Mouse (Mus musculus) lung, postnatal 36 days (tissue): ENCODE data around the gene Tmprss2.
A peak's percentile ranks its signal among the peaks of the same experiment; 100 is the strongest.

Experiments
- DNase-seq: peaks from one replicate; pipeline ENCODE4 v3.0.0; 2022; ENCODE audit warnings: mixed read lengths

Gene Tmprss2

GRCm38 (mm10) chr16:97610939-97611338 is at the start of gene Tmprss2:
TSS of gene Tmprss2 (minus strand) at chr16:97611195.
- DNase-seq, result peak; percentile 87

- no peak for DNase-seq
These were observed 48.2 kb upstream of the Tmprss2 start for GRCm38 (mm10) chr16:97659225-97659658.

DNA sequence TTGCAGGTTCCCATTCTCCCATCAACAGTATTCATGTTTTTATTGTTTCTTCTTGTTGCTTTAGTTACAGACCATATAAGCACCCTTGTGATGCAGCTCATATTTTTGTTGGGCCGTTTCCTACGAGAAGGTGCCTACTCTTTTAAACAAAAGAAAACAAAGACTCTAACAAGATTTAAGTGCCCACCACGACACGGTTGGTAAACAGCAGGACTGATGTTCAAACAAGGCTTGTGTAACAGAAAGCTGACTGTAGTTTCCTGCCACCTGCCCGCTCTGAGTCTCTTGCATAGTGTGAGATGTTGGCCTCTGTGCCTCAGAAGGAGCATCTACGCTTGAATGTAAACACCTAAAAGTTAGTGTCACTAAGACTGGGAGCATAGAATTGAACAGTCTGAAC is 47.5 kb upstream of the Tmprss2 start:
- peak; percentile 72 for DNase-seq

GRCm38 (mm10) chr16:97655800-97656199 is 44.8 kb upstream of the Tmprss2 start:
- DNase-seq, result peak; percentile 65

DNA sequence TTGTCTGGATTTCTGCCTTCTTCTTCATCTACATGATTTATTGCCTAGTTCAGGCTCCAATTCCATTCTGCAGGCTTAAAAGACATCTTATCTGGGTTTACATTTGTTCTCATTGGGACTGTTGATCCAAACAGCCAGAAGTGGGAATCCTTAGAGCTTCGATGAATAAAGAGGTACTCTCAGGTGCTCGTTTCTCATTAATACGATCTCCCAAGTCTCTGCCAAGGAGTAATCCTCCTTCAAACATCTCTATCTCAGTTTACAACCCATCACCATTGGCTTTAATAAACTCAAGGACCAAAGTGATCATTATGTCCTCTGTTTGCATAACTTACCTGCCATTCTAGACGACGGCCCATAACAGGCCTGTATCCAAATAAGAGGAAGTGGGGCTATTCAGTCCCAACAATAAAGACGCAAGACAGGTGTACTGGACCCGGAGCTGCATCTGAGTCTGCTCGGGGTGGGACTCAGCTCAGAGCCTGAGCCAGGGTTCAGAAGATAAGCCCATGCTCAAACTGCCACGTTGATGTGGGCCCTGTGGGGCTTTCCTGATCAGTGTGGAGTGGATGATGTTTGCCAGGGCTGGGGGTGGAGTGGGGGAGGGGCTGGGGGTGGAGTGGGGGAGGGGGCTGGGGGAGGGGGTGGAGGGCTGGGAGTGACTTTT is 38.7 kb upstream of the Tmprss2 start:
- DNase-seq, result no peak

- DNase-seq, result no peak
These were observed 33.7 kb upstream of the Tmprss2 start for GRCm38 (mm10) chr16:97644681-97645080.

DNA sequence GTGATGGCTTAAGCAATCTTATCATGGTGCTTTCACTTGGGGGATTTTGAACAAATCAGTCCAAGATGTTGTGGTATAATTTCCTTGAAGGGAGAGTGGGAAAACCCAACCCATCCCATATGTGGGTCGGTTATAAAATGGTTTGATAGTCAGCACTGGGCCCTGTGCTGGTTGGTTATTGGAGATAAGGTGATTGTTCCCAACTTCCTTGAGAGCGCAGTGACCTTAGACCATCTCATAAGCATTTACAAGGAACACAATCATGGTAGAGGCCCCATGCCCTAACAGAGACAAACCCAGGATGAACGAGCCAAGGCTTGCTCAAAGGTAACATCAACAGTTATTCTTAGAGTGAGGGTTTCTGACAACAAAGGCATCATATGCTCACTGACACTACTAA is 28.6 kb upstream of the Tmprss2 start:
- no peak for DNase-seq

DNA sequence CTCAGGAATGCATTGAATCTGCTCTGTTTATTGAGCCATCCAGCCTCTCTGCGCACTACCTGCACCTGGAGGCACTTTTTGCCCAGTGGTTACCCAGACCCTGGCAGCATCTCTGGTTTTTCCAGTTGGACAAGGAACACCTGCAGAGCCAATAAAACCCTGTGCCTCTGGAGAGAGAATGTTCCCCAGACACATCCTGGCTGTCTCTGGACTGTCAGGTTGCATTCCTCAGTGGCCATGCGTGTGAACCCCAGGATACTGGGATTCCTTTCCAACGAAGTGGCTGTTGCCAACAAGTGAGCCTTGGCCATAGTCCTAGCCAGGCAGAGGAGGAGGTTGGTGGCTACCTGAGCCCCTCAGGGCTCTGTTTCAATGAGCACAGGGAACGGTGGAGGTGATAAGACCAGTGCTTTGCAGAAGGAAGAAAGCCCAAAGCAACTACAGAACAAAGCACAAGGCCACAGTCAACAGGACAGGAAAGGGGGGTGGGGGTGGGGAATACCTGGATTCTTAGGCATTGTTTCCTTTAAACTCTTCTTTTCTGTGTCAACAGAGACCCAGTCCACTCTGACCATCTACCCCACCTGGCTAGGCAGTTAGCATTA is 22.0 kb upstream of the Tmprss2 start:
- DNase-seq, result peak; percentile 59

GRCm38 (mm10) chr16:97623166-97623565 is 12.2 kb upstream of the Tmprss2 start:
- no peak for DNase-seq

- peak; percentile 39 for DNase-seq
These were observed 11.4 kb upstream of the Tmprss2 start for GRCm38 (mm10) chr16:97622383-97622889.

GRCm38 (mm10) chr16:97618285-97618684 is 7.3 kb upstream of the Tmprss2 start:
- no peak for DNase-seq

DNA sequence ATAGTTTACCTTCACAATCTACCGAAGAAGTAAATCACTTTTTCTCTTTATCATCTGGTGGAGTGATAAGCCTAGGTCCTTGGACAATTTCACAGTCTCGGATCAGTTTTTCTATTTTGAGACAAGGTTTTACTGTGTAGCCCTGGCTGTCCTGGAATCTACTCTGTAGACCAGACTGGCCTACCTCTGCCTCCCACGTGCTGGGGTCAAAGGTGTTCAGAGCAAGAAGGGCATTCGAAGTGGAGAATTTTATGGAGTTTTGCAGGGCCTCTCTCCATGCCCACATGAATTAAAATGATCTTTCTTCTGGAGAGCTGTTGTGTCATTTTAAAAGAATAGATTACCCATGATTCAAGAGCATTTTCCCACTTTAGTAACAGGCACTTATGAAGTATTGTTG is 1.0 kb upstream of the Tmprss2 start:
- no peak for DNase-seq

- DNase-seq, result peak; percentile 27
These were observed 749 bp downstream of the Tmprss2 start for GRCm38 (mm10) chr16:97610246-97610645.

DNA sequence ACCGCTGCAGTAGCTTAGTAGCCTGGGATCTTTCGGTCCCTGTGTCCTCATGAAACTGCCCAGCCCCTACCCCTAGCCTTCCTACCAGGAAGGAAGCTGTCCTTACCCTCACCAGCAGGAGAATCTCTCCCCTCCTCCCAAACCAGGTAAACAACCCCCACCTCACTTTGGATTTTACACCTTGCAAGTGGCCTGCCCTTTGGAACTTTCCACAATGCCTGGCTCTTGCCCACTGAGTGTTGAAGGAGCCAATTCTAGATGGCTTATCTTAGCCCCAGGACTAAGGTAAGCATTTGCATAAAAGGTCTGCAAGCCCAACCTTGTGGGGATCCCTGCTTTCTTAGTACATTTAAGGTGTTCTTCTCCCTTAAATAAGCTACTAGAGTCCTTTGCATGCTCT is 1.3 kb downstream of the Tmprss2 start:
- DNase-seq, result peak; percentile 5

DNA sequence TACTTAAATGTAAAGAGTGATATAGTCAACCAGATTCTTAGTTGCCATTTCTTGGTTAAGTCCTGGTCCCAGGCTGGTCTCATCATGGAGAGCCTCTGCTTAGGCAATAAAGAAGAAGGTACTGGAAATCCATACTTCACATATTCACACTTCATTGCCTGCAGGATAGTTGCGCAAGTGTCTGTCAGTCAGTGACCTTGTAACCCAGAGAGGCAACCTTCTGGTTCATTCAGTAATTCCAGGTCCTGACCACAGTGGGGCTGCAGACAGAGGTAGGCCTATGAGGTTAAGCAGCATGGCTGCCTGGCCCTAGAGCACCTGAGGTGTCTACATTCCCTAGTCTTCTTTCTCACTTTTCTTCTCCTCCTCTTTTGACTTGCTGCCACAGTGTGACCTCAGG is 3.0 kb downstream of the Tmprss2 start:
- no peak for DNase-seq

GRCm38 (mm10) chr16:97606829-97607228 is 4.2 kb downstream of the Tmprss2 start:
- peak; percentile 26 for DNase-seq

DNA sequence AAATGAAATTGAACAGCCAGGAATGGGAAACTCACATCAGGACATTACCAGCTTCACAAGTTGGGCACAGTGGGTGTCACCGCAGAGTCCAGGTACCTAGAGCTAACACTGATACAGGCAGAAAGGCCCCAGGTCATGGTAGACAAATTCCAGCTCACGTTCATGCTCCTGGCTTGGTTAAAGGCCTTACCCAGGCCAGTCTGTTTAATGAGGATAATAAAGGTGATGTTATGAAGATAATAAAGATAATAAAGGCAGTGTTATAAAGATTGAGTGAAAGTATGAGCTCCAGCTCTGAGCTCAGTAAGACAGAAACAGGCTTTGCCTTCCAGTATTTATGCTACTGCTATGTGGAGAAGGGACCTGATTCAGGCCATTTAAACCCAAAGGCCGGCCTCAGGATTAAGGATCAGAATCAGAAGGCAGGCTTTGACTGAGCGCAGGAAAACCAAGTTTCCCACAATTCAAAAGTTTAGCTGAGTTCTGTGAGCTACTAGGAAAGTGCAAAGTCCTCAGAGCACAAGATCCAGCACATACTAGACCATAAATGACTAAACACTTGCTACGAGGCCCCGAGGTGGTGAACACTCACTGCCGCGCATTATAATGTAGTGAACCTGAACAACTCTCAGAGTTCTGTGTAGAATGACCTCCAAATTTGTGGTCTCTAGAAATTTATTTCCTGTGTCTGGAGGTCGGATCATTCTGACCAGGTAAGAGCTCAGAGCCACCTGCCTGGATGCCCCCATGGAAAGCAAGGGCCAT is 4.9 kb downstream of the Tmprss2 start:
- DNase-seq, result no peak

GRCm38 (mm10) chr16:97602256-97602655 is 8.7 kb downstream of the Tmprss2 start:
- DNase-seq, result peak; percentile 85

- no peak for DNase-seq
These were observed 10.4 kb downstream of the Tmprss2 start for GRCm38 (mm10) chr16:97600591-97600990.

GRCm38 (mm10) chr16:97598046-97598445 is 12.9 kb downstream of the Tmprss2 start:
- no peak for DNase-seq

DNA sequence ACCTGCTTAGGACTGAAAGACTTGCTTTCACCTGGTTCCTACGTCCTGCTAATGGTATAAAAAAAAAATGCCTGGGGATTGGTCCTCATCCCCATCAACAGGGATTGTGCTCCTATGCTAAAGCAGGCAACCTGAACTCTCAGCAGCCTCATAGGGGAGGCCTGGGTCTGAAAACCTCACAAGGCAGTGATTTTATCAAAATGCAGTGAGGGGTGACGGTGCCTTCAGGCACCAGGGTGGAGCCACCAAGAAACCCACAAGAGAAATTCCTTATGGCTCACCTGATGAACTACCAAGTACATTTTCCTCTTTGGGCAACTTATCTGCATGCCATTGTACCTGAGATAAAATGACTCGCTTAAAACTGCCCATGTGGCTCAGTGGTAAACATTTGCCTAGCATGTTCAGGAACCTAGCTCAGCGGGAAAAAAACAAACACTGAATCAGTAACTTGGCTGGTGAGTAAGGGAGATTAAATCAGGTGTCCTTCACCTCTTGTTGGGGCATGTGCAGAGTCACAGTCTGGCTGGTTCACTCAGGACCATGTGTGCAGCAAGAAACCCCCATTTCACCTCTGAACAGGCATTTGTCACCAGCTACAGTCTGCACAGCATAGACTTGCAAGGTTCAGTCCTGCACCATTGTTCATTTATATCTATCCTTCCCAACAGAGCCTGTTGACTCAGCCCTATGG is 17.0 kb downstream of the Tmprss2 start:
- DNase-seq, result peak; percentile 45

GRCm38 (mm10) chr16:97593057-97593456 is 17.9 kb downstream of the Tmprss2 start:
- peak; percentile 93 for DNase-seq

- DNase-seq, result no peak
These were observed 19.5 kb downstream of the Tmprss2 start for GRCm38 (mm10) chr16:97591512-97591911.
